Mouse (Mus musculus) cerebellum, postnatal 4 days (tissue): ENCODE data around the gene Atp5f1.
"Not testable (repeated sequence)": the region's sequence is repeated elsewhere in the genome, so short reads cannot be mapped to it uniquely, and the experiment has no call there.

Source experiments
- DNase-seq, 2 experiments: peaks; one replicate each; pipeline ENCODE4 v3.0.0; 2022; ENCODE audit warnings: low spot score in 2 of 2, mixed read lengths in 1 of 2

Gene Atp5f1

GRCm38 (mm10) chr3:105931095-105931494 lies 28.8 kb downstream of the Atp5f1 start:
- no peak for DNase-seq

GRCm38 (mm10) chr3:105929821-105930220 lies 30.1 kb downstream of the Atp5f1 start:
- DNase-seq, result no peak

- no peak for DNase-seq
Observed at GRCm38 (mm10) chr3:105928781-105929180, 31.1 kb downstream of the Atp5f1 start.

- DNase-seq, result no peak
Observed at GRCm38 (mm10) chr3:105928195-105928569, 31.7 kb downstream of the Atp5f1 start.

GRCm38 (mm10) chr3:105927561-105928194 lies 32.2 kb downstream of the Atp5f1 start:
- no peak for DNase-seq

GRCm38 (mm10) chr3:105924616-105925015 lies 35.3 kb downstream of the Atp5f1 start:
- DNase-seq, result no peak

GRCm38 (mm10) chr3:105921959-105922358 lies 37.9 kb downstream of the Atp5f1 start:
- no peak for DNase-seq

GRCm38 (mm10) chr3:105920743-105921142 lies 39.2 kb downstream of the Atp5f1 start:
- not testable (repeated sequence) for DNase-seq

GRCm38 (mm10) chr3:105918355-105918745 lies 41.5 kb downstream of the Atp5f1 start:
- DNase-seq, result no peak

GRCm38 (mm10) chr3:105917656-105918354 lies 42.1 kb downstream of the Atp5f1 start:
- no peak for DNase-seq

- DNase-seq, result not testable (repeated sequence)
Observed at GRCm38 (mm10) chr3:105916455-105916854, 43.4 kb downstream of the Atp5f1 start.

GRCm38 (mm10) chr3:105915281-105915680 lies 44.6 kb downstream of the Atp5f1 start:
- DNase-seq, result no peak

GRCm38 (mm10) chr3:105913839-105914681 lies 45.8 kb downstream of the Atp5f1 start:
- no peak for DNase-seq

- DNase-seq, result no peak
Observed at GRCm38 (mm10) chr3:105912097-105912880, 47.6 kb downstream of the Atp5f1 start.

- DNase-seq, result no peak
Observed at GRCm38 (mm10) chr3:105910519-105911190, 49.2 kb downstream of the Atp5f1 start.

GRCm38 (mm10) chr3:105908976-105909375 lies 50.9 kb downstream of the Atp5f1 start:
- no peak for DNase-seq

GRCm38 (mm10) chr3:105907956-105908655 lies 51.8 kb downstream of the Atp5f1 start:
- DNase-seq, result no peak

GRCm38 (mm10) chr3:105904721-105905120 lies 55.2 kb downstream of the Atp5f1 start:
- DNase-seq, result no peak

- no peak for DNase-seq
Observed at GRCm38 (mm10) chr3:105904213-105904612, 55.7 kb downstream of the Atp5f1 start.

- no peak for DNase-seq
Observed at GRCm38 (mm10) chr3:105901468-105901867, 58.4 kb downstream of the Atp5f1 start.

- DNase-seq, result no peak
Observed at GRCm38 (mm10) chr3:105900716-105901115, 59.2 kb downstream of the Atp5f1 start.
